Mouse (Mus musculus) liver, embryonic 14.5 days (tissue): ENCODE results near the gene Hdac9.

ENCODE experiments used
- CTCF ChIP-seq: IDR thresholded peaks from 2 replicates; pipeline ENCODE4 v1.5.1; 2016; ENCODE audit warnings: antibody characterized with exemption, low read depth, control low read depth
- EP300 ChIP-seq: IDR thresholded peaks from 2 replicates; pipeline ENCODE4 v1.6.1; 2016; ENCODE audit warnings: antibody characterized with exemption, low read depth

GRCm38 (mm10) chr12:34801752-34802151 lies 115.1 kb downstream of the Hdac9 start:
- TF ChIP-seq CTCF (no peak), EP300 (no peak)
